Mouse (Mus musculus) left cerebral cortex, adult 2 months (tissue): Measurements from ENCODE around the gene Acot1. TPM values are rescaled to one million over a fixed set of nuclear protein-coding genes. Genes with fewer than 3 reads are reported as not detected.
A peak's percentile ranks its signal among the peaks of the same experiment; 100 is the strongest.
"Not testable (repeated sequence)": the region's sequence is repeated elsewhere in the genome, so short reads cannot be mapped to it uniquely, and the experiment has no call there.

ENCODE experiments used
- DNase-seq, 2 experiments: peaks; one replicate each; pipeline ENCODE4 v3.0.0; 2021 to 2022; ENCODE audit warnings: low spot score in 2 of 2, mixed read lengths in 1 of 2; ENCODE audit errors: extremely low spot score in 1 of 2
- H3K27ac ChIP-seq: fragments of 200-600 bp; 2 replicates; pipeline ENCODE4 v1.8.1; 2022
- H3K4me3 ChIP-seq: fragments of 200-600 bp; 2 replicates; pipeline ENCODE4 v1.8.1; 2022
- CTCF ChIP-seq: fragments of 200-600 bp; IDR thresholded peaks from 2 replicates; pipeline ENCODE4 v1.8.1; 2022; ENCODE audit warnings: antibody characterized with exemption, mild to moderate bottlenecking, moderate library complexity
- intact Hi-C: fragments of 180-260 bp; cut with DNase I; formaldehyde crosslinking; loops from one replicate; pipeline ENCODE4 v1.15.1; 2025
- total RNA-seq, 2 experiments: library from RNA; stranded (reverse); gene quantifications; 2 replicates each; pipeline ENCODE4 v1.2.3; 2021

Acot1 gene
- total RNA-seq, 2 experiments from 2014 or later, result 12.8 to 13.3 TPM

DNA sequence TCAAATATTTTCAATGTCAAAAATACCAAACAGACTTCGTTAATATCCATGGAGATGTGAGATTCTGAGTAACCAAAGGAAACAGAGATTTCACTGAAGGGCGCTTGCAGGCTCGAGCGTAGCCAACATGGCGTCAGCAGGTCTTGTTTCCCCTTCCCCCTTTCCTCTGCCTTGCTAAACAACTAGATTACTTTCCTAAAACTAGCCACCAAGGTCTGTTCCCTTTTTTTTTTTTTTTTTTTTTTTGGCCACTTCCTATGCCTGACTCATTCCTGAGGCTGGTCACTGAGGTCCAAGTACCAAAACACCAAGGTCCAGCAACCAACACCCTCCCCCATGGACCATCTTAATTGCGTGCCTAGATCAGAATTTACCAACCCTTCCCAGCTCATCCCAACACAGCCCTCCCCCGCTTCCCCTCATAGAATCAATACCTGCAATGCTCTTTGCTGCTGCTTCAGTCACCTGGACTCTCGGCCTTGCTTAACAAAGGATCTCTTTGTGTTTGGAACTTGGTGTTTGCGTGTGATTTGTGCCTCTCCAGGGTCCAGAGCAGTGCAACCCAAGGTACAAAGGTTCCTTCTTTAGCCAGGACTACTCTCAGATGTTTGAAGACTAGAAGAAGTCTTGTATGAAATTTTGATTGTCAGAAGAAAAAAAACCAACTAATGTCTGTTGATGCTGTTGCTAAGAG lies 13.9 kb downstream of the Acot1 start:
- Histone ChIP-seq H3K4me3 (no peak overlapping the region), H3K27ac (no peak overlapping the region)
- DNase-seq, result no peak
- intact Hi-C loops, result no loop called here
- no peak for TF ChIP-seq CTCF

DNA sequence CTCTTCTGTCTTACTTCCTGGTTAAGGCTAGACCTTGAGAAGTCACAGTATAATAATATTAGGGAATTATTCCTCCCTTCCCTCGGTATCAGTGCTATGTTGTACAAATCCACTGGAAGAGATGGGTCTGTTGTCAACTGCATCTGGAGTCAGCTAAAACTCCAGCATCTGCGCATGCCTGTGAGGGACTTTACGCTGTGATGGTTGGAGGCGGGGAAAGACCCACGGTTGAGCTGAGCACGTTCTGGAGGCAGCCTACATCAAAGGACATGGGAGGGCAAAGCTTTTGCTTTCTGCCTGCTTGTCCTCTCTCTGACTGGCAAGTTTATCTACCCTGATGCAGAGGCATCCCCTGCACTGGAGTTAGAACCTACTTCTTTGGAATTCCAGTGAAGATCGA lies 16.6 kb downstream of the Acot1 start:
- H3K27ac ChIP-seq, result no peak overlapping the region
- intact Hi-C loops, result no loop called here
- TF ChIP-seq CTCF, result no peak
- no peak for DNase-seq
- no peak overlapping the region for H3K4me3 ChIP-seq

DNA sequence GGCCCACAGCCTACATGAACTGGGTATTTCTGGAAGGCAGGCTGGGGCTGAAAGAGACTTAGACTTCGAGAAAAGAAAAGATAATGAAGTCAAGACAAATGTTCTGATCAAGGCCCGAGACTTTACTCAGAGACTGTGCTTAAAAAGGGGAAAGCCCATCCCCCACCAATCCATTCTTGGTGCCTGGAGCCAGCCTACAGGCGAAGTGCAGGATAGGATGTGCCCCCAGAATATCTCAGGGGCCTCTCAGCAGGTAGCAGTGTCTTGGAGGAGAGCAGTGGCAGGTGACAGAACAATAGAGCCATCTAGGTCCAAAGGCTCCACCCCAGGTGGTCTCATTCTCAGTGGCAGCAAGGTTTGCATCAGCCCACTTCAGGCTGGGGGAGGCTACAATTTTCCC lies 19.0 kb downstream of the Acot1 start:
- H3K4me3 ChIP-seq, DNase-seq, H3K27ac ChIP-seq, intact Hi-C loops: not testable (repeated sequence)

DNA sequence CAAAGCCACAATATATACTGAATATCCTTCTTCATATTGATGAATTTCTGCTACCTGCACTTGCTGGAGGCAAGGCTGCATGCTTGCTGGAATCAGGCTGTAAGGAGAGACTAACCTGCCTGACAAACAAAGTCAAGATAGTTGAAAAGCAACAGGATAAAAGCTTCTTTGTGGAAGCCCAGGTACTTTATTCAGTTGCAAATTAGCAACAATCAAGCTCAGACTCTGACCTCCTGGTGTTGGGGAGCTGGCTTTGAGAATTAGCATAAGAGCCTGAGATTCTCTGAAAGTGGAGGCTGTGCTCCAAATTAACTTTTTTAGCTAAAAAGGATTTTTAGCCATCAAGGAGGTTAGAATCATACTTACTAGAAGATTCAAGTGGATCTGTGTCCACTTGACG lies 19.8 kb downstream of the Acot1 start:
- intact Hi-C loops, H3K27ac ChIP-seq, DNase-seq, H3K4me3 ChIP-seq: not testable (repeated sequence)

DNA sequence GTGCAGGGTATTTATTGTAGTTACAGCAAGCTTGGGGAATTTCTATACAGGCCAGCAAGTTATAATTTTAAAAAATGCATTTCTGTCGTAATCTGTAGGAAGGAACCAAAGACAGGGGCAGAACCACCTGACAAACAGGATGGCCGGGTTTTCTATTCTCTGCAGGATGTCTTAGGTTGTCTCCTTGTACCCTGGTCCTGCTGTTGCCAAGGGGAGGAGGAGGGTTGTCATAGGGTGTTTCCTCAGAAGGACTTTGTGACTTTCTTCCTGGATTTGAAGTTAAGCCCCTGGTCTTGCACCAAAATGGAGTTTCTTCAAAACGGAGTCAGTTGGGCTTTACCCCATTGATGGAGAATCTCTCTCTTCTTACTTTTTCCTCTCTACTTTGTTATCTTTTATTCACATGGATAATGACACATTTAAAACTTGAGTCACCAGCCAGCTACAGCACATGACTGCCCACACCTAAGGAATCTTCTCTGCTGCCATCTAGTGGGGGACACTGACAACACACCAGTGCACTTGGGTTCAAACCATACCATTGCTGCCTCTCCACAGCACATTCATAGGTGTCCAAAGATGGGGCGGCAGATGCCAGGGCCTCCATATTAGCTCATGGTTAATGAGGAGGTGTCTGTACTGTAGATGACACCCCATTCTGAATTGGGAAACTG lies 21.5 kb downstream of the Acot1 start:
- Histone ChIP-seq H3K4me3 (no peak overlapping the region), H3K27ac (no peak overlapping the region)
- intact Hi-C loops, result loop anchor here (1.0 to 10.0 kb wide), 3 partner anchors 43 to 316 kb away; partner anchors contain the start of gene Acot2
- DNase-seq, result peak; percentile 79 to 81
- peak; percentile 89 for TF ChIP-seq CTCF

DNA sequence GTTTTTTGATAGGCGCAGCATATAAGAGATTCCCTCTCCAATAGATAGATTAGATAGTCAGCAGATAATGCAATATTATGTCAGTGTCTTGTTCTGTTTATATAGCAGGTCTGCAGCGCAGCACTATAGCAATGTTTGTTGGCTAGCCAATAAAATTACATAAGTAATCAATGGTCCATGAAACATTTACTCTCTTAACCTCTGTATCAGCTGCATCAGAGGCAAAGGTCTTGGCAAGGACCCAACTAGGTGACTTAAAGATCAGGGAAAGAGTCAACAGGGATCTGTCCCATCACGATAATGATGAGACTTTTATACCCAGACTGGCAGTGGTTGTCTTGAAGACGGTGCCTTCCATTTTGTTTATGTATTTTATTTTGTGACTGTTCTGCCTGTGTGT lies 23.6 kb downstream of the Acot1 start:
- DNase-seq, result no peak
- no peak overlapping the region for H3K4me3 ChIP-seq
- no peak for TF ChIP-seq CTCF
- intact Hi-C loops, result loop anchor here (5.0 to 10.0 kb wide), 2 partner anchors 46 to 318 kb away; partner anchors contain the start of gene Acot2
- H3K27ac ChIP-seq, result no peak overlapping the region

DNA sequence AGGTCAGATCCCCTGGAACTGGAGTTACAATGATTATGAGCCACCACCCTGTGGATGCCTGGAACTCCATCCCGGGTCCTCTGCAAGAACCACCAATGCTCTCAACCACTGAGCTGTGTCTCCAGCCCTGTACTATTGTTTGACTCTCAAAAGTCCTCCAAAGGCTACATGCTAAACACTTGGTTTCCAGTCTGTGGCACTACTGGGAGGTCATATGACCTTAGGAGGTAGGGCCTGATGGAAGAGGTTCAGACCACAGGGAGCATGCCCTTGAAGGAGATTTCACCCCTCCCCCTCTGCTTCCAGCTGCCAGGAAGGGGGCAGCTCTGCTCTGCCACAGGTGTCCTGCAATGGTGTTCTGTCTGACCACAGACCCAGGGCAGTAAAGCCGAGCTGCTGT lies 24.0 kb downstream of the Acot1 start:
- DNase-seq, H3K4me3 ChIP-seq, H3K27ac ChIP-seq: not testable (repeated sequence)
- intact Hi-C loops, result loop anchor here (5.0 to 10.0 kb wide), 2 partner anchors 46 to 319 kb away; partner anchors contain the start of gene Acot2

DNA sequence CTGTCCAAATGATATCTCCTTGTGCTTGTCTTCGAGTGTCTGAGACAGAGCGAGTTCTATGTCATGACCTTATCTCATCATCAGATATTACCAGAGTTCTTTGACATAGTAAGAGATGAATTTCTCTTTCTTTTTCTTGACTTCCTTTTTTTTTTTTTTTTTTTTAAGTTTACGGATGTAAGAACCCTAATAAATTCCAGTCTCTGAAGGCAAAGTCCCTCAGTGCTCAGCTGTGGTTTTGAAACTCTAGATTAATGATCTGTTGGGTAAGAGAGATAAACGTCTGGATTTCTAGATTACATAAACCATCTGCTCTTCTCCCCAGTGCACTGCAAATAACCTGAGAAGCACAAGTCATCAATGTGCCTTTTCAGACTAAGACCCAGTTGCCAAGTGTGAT lies 24.8 kb downstream of the Acot1 start:
- no peak for DNase-seq
- no peak overlapping the region for H3K4me3 ChIP-seq
- no peak for TF ChIP-seq CTCF
- no peak overlapping the region for H3K27ac ChIP-seq
- intact Hi-C loops, result loop anchor here (5.0 to 10.0 kb wide), 2 partner anchors 47 to 319 kb away; partner anchors contain the start of gene Acot2

DNA sequence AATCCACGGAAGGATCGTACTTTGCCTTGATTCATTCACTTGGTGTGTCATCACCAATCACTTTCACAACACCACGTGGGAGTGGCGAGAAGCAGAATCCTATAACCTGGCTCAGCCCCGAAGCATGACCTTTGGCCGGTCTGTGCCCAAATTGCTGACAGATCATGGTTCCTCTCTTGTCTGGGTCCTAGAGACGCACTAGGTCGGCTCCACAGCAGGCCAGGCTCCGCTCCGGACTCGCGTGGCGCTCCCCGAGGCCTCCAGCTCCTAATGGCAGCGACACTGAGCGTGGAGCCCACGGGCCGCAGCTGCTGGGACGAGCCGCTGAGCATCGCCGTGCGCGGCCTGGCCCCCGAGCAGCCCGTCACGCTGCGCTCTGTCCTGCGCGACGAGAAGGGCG lies 29.0 kb downstream of the Acot1 start, which contains the start of gene Acot4:
Gene Acot4, plus strand, starts transcription at position 139 of the 400 bp plus-strand sequence.
- DNase-seq, result not testable (repeated sequence)
- intact Hi-C loops, result loop anchor here (10.0 kb wide), 1 partner anchor 323 kb away; no protein-coding TSS in a partner anchor
- H3K27ac ChIP-seq, result peak within 1 kb of the TSS; percentile 57
- peak within 1 kb of the TSS; percentile 57 for H3K4me3 ChIP-seq

DNA sequence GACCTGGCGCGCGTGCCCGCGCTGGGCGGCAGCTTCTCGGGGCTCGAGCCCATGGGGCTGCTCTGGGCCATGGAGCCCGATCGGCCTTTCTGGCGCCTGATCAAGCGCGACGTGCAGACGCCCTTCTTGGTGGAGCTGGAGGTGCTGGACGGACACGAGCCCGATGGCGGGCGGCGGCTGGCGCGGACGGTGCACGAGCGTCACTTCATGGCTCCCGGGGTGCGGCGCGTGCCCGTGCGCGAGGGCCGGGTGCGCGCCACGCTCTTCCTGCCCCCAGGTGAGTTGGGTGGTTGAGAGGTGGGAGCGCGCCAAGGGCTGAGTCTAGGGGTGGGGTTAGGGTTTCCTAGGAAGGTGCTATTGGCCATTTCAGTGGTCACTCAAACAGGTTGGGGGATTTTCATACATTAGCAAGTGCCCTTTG lies 29.4 kb downstream of the Acot1 start, which contains the start of gene Gm49366:
Gene Gm49366, plus strand, starts transcription at position 245 of the 421 bp plus-strand sequence.
- DNase-seq, result peak; percentile 24 to 40
- H3K27ac ChIP-seq, result peak within 1 kb of the TSS; percentile 57
- H3K4me3 ChIP-seq, result peak within 1 kb of the TSS; percentile 57
- intact Hi-C loops, result loop anchor here (10.0 kb wide), 1 partner anchor 324 kb away; no protein-coding TSS in a partner anchor

DNA sequence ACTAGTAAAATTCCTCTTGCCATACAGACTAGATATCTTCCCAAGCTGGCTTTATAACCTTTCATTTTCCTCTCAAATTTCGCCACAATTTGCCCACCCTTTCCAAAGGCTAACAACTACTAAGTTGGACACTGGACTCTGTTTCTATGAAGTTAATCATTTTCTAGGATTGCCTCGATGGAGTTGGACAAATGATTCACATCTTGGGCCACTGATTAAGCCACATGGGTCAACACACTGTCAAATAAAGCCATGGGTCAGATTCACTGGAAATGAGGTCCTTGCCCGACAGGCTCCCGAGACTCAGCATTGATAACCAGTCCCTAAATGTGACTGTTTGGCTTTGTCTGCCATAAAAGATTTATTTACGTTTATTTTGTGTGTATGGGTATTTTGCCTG lies 33.0 kb downstream of the Acot1 start:
- intact Hi-C loops, result no loop called here
- Histone ChIP-seq H3K27ac (no peak overlapping the region), H3K4me3 (no peak overlapping the region)
- DNase-seq, result no peak
- no peak for TF ChIP-seq CTCF

DNA sequence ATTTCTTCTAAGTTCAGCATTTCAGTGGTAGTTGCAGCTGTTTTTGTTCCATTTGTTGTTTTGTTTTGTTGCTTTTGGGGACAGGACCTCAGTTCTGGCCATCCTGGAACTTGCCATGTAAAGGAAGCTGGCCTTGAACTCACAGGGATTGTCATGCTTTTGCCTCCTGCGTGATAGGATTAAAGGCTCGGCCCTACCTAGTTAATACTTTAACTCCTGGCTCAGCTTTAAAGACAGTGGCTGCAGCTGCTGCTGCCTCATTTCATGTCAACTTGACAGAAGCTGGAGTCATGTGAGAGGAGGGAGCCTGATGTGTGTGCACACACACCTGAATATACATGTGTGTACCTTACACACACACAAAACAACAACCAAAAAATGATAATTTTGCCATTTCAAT lies 34.8 kb downstream of the Acot1 start:
- no peak overlapping the region for H3K4me3 ChIP-seq
- TF ChIP-seq CTCF, result no peak
- intact Hi-C loops, result no loop called here
- no peak overlapping the region for H3K27ac ChIP-seq
- no peak for DNase-seq
